Mouse (Mus musculus) ES-Bruce4 (cell line): ENCODE measurements around the gene Riok1.

Experiments
- CTCF ChIP-seq: IDR thresholded peaks from one replicate; pipeline ENCODE4 v1.8.1; 2011; ENCODE audit warnings: low read depth, low read length
- EP300 ChIP-seq: IDR thresholded peaks from 2 replicates; pipeline ENCODE4 v1.6.1; 2011; ENCODE audit warnings: low read depth, low read length; ENCODE audit not compliant: insufficient read depth
- POLR2A ChIP-seq: IDR thresholded peaks from one replicate; pipeline ENCODE4 v1.8.1; 2011; ENCODE audit warnings: low read length; ENCODE audit not compliant: insufficient read depth

DNA sequence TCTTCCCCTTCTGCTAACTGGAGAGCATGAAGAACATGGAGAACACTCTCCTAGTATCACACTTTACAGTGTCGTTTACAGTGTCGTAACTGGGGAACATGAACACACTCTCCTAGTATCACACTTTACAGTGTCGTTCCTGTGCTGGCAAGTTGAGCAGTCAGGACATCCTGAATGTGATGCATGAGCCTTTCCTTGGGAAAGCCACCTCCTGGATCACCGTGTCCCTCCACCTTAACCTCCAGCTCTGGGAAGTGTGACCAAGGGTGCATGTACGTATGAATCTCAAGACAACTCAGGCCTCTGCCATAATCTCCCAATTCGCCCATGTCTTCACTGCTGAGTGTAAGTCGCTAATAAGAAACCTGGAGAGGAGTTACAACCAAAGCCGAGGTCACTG lies 47.1 kb upstream of the Riok1 start:
- no peak for TF ChIP-seq EP300
- no peak for TF ChIP-seq CTCF
- TF ChIP-seq POLR2A = no peak
